Mouse (Mus musculus) forebrain, embryonic 15.5 days (tissue): ENCODE results near the gene Dzip1. TPM values are rescaled to one million over a fixed set of nuclear protein-coding genes. Genes with fewer than 3 reads are reported as not detected.

ENCODE experiments used
- ATAC-seq: fragments of 200-750 bp; cut with Nextera tagmentation; replicated peaks from 2 replicates; pipeline ENCODE4 v1.8.0; 2017; ENCODE audit warnings: mild to moderate bottlenecking, moderate TSS enrichment, moderate library complexity
- H3K27ac ChIP-seq: fragments of 300-500 bp; sonication (generic); replicated peaks from 2 replicates; pipeline ENCODE4 v1.5.1; 2015; ENCODE audit warnings: mild to moderate bottlenecking, inconsistent platforms
- H3K27me3 ChIP-seq: fragments of 300-500 bp; sonication (generic); 2 replicates; pipeline ENCODE4 v1.6.1; 2015; ENCODE audit warnings: inconsistent platforms
- H3K36me3 ChIP-seq: fragments of 300-500 bp; sonication (generic); 2 replicates; pipeline ENCODE4 v1.6.1; 2015; ENCODE audit warnings: mild to moderate bottlenecking, inconsistent platforms
- H3K4me1 ChIP-seq: fragments of 300-500 bp; sonication (generic); 2 replicates; pipeline ENCODE4 v1.6.1; 2015; ENCODE audit warnings: inconsistent platforms
- H3K4me2 ChIP-seq: fragments of 300-500 bp; sonication (generic); replicated peaks from 2 replicates; pipeline ENCODE4 v1.6.1; 2015; ENCODE audit warnings: mild to moderate bottlenecking, inconsistent platforms
- H3K4me3 ChIP-seq: fragments of 300-500 bp; sonication (generic); 2 replicates; pipeline ENCODE4 v1.5.1; 2015; ENCODE audit warnings: mild to moderate bottlenecking, inconsistent platforms
- H3K9ac ChIP-seq: fragments of 300-500 bp; sonication (generic); replicated peaks from 2 replicates; pipeline ENCODE4 v1.6.1; 2015; ENCODE audit warnings: mild to moderate bottlenecking, inconsistent platforms
- H3K9me3 ChIP-seq: fragments of 300-500 bp; sonication (generic); 2 replicates; pipeline ENCODE4 v1.6.1; 2016; ENCODE audit warnings: inconsistent platforms
- WGBS: fragments of 180-500 bp; shearing (Covaris S2); methylation state at CpG from one replicate; pipeline ENCODE4 v1.1.7; 2015; ENCODE audit warnings: mixed read lengths; 5-methylcytosine and 5-hydroxymethylcytosine counted together
- polyA plus RNA-seq: library from polyadenylated mRNA; unstranded; fragments of >200 nt; fragmentation: Nextera tagmentation; extraction: Ambion mirVana; gene quantifications from 2 replicates; pipeline ENCODE4 v1.2.1, GENCODE M21; 2015

Dzip1 gene
- 40.8 and 41.4 TPM in 2 replicates for polyA plus RNA-seq

GRCm38 (mm10) chr14:118924673-118925615 is at the start of gene Dzip1:
Gene Dzip1 (minus strand): TSS chr14:118925460.
- Histone ChIP-seq H3K36me3 (no peaks in the 10 kb centered on the region), H3K27me3 (no peaks in the 10 kb centered on the region), H3K4me1 (peaks cover 45% of the 10 kb centered on the region), H3K27ac (peak within 1 kb of the TSS; percentile 90), H3K9ac (peak within 1 kb of the TSS; percentile 80), H3K9me3 (no peaks in the 10 kb centered on the region), H3K4me3 (peak within 1 kb of the TSS; percentile 79), H3K4me2 (peak within 1 kb of the TSS; percentile 76)
- under 1% methylated on average over 55 of the region's 55 CpGs for WGBS
- ATAC-seq: peak; percentile 97

GRCm38 (mm10) chr14:118972268-118972667 is 47.0 kb upstream of the Dzip1 start:
- Histone ChIP-seq H3K4me2 (no peak overlapping the region), H3K36me3 (peaks cover 53% of the 10 kb centered on the region), H3K27ac (no peak overlapping the region), H3K4me3 (no peak overlapping the region), H3K27me3 (no peaks in the 10 kb centered on the region), H3K9me3 (no peaks in the 10 kb centered on the region), H3K9ac (no peak overlapping the region), H3K4me1 (no peaks in the 10 kb centered on the region)
- no peak for ATAC-seq
- 93% methylated on average over 6 of the region's 6 CpGs for WGBS

- H3K9me3 ChIP-seq: no peaks in the 10 kb centered on the region
- H3K36me3 ChIP-seq: peaks cover 25% of the 10 kb centered on the region
- no peaks in the 10 kb centered on the region for H3K4me1 ChIP-seq
- no peak overlapping the region for H3K9ac ChIP-seq
- ATAC-seq: no peak
- 91% methylated on average over 7 of the region's 7 CpGs for WGBS
- no peak overlapping the region for H3K4me2 ChIP-seq
- H3K4me3 ChIP-seq: no peak overlapping the region
- no peak overlapping the region for H3K27ac ChIP-seq
- no peaks in the 10 kb centered on the region for H3K27me3 ChIP-seq
Measured at GRCm38 (mm10) chr14:118967646-118968045, 42.4 kb upstream of the Dzip1 start.

GRCm38 (mm10) chr14:118965356-118966000 is 40.2 kb upstream of the Dzip1 start:
- Histone ChIP-seq H3K9ac (no peak overlapping the region), H3K27ac (no peak overlapping the region), H3K27me3 (no peaks in the 10 kb centered on the region), H3K4me2 (no peak overlapping the region), H3K4me3 (no peak overlapping the region), H3K4me1 (no peaks in the 10 kb centered on the region), H3K9me3 (no peaks in the 10 kb centered on the region), H3K36me3 (peaks cover 25% of the 10 kb centered on the region)
- 94% methylated on average over 4 of the region's 4 CpGs for WGBS
- no peak for ATAC-seq

GRCm38 (mm10) chr14:118958010-118958409 is 32.8 kb upstream of the Dzip1 start:
- no peak overlapping the region for H3K4me2 ChIP-seq
- no peaks in the 10 kb centered on the region for H3K9me3 ChIP-seq
- H3K9ac ChIP-seq: no peak overlapping the region
- H3K4me3 ChIP-seq: no peak overlapping the region
- no peak overlapping the region for H3K27ac ChIP-seq
- H3K27me3 ChIP-seq: no peaks in the 10 kb centered on the region
- H3K4me1 ChIP-seq: 0 out of 2 replicates have a peak, but pooled peaks cover 6% of the 10 kb centered on the region
- 72% methylated on average over 3 of the region's 3 CpGs for WGBS
- ATAC-seq: peak; percentile 51; the same call in 1 of the 2 replicates
- peaks cover 34% of the 10 kb centered on the region for H3K36me3 ChIP-seq

- Histone ChIP-seq H3K27ac (no peak overlapping the region), H3K36me3 (peaks cover 13% of the 10 kb centered on the region), H3K4me1 (no peaks in the 10 kb centered on the region), H3K4me2 (no peak overlapping the region), H3K9me3 (no peaks in the 10 kb centered on the region), H3K27me3 (no peaks in the 10 kb centered on the region), H3K4me3 (no peak overlapping the region), H3K9ac (no peak overlapping the region)
- no peak for ATAC-seq
- WGBS: 92% methylated on average over 9 of the region's 9 CpGs
Measured at GRCm38 (mm10) chr14:118951912-118952583, 26.8 kb upstream of the Dzip1 start.

GRCm38 (mm10) chr14:118948841-118949240 is 23.6 kb upstream of the Dzip1 start:
- WGBS: 91% methylated on average over 1 of the region's 1 CpGs
- Histone ChIP-seq H3K9me3 (no peaks in the 10 kb centered on the region), H3K9ac (no peak overlapping the region), H3K4me3 (no peak overlapping the region), H3K4me2 (no peak overlapping the region), H3K27me3 (no peaks in the 10 kb centered on the region), H3K27ac (no peak overlapping the region), H3K36me3 (peaks cover 5% of the 10 kb centered on the region; the same call in 1 of the 2 replicates), H3K4me1 (no peaks in the 10 kb centered on the region)
- no peak for ATAC-seq

GRCm38 (mm10) chr14:118944702-118945101 is 19.4 kb upstream of the Dzip1 start:
- Histone ChIP-seq H3K4me2 (no peak overlapping the region), H3K4me3 (no peak overlapping the region), H3K27me3 (no peaks in the 10 kb centered on the region), H3K27ac (no peak overlapping the region), H3K9ac (no peak overlapping the region), H3K9me3 (no peaks in the 10 kb centered on the region), H3K36me3 (no peaks in the 10 kb centered on the region), H3K4me1 (0 out of 2 replicates have a peak, but pooled peaks cover 3% of the 10 kb centered on the region)
- WGBS: 88% methylated on average over 2 of the region's 2 CpGs
- no peak for ATAC-seq

- H3K27ac ChIP-seq: no peak overlapping the region
- H3K4me3 ChIP-seq: no peak overlapping the region
- no peaks in the 10 kb centered on the region for H3K36me3 ChIP-seq
- no peak overlapping the region for H3K9ac ChIP-seq
- WGBS: 43% methylated on average over 12 of the region's 12 CpGs
- H3K9me3 ChIP-seq: no peaks in the 10 kb centered on the region
- ATAC-seq: no peak
- H3K4me1 ChIP-seq: peaks cover 18% of the 10 kb centered on the region
- H3K4me2 ChIP-seq: no peak overlapping the region
- H3K27me3 ChIP-seq: no peaks in the 10 kb centered on the region
Measured at GRCm38 (mm10) chr14:118942076-118942475, 16.8 kb upstream of the Dzip1 start.

GRCm38 (mm10) chr14:118940796-118941495 is 15.7 kb upstream of the Dzip1 start:
- H3K9ac ChIP-seq: no peak overlapping the region
- WGBS: 77% methylated on average over 4 of the region's 4 CpGs
- no peaks in the 10 kb centered on the region for H3K36me3 ChIP-seq
- H3K4me2 ChIP-seq: no peak overlapping the region
- peaks cover 21% of the 10 kb centered on the region for H3K4me1 ChIP-seq
- no peak overlapping the region for H3K27ac ChIP-seq
- no peak overlapping the region for H3K4me3 ChIP-seq
- H3K27me3 ChIP-seq: no peaks in the 10 kb centered on the region
- no peaks in the 10 kb centered on the region for H3K9me3 ChIP-seq
- ATAC-seq: no peak

- peak overlapping the region; percentile 64; the same call in 1 of the 2 replicates for H3K27ac ChIP-seq
- no peaks in the 10 kb centered on the region for H3K9me3 ChIP-seq
- peak overlapping the region; percentile 62 for H3K4me3 ChIP-seq
- peak overlapping the region; percentile 63 for H3K4me2 ChIP-seq
- peaks cover 21% of the 10 kb centered on the region for H3K4me1 ChIP-seq
- no peaks in the 10 kb centered on the region for H3K27me3 ChIP-seq
- peak overlapping the region; percentile 72 for H3K9ac ChIP-seq
- no peak for ATAC-seq
- no peaks in the 10 kb centered on the region for H3K36me3 ChIP-seq
- WGBS: 2% methylated on average over 7 of the region's 7 CpGs
Measured at GRCm38 (mm10) chr14:118938551-118938950, 13.3 kb upstream of the Dzip1 start.
